Mouse (Mus musculus) liver, embryonic 18 days (tissue): ENCODE measurements around the gene Wdr61. TPM values are rescaled to one million over a fixed set of nuclear protein-coding genes. Genes with fewer than 3 reads are reported as not detected.

Source experiments
- polyA plus RNA-seq: library from polyadenylated mRNA; depleted of rRNA; stranded (reverse); fragments of >200 nt; gene quantifications from 2 replicates; pipeline ENCODE4 v1.2.3, GENCODE M21; 2012; rRNA removed

The Wdr61 gene
- 43.4 and 45.3 TPM in 2 replicates for polyA plus RNA-seq

DNA sequence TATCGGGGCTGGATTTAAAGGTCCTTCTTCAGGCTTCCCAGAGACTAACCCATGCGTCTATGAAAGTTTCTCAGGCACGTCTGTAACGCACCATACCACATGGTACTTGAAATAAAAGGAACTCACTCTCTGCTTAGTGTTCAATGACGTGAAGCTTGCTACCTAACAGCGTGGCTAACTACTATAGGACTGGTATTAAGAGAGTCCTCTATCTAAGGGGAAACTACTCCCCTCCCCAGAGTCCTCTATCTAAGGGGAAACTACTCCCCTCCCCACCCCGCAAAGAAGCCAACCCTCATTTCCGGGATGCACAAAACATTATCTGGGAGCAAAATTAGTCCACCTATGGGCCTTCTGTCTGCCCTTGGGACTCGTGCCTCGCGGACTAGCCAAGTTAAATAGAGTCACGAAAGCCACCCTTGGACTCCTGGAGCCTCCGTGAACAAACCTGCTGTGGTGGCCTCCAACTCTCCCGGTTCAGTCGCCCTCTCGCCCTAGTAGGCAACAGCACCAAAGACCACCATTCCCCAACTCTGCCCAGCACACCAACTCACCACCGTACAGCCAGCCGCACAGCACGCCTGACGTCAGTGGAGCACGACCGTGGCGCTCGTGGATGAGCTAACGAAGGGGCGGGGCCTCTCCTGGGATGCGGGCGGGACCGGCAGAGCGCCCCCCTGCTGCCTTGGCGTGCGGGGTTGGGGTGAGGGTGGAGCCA lies at the start of gene Wdr61:
TSS of gene Wdr61 (minus strand) at position 599 of the 718 bp plus-strand sequence.

DNA sequence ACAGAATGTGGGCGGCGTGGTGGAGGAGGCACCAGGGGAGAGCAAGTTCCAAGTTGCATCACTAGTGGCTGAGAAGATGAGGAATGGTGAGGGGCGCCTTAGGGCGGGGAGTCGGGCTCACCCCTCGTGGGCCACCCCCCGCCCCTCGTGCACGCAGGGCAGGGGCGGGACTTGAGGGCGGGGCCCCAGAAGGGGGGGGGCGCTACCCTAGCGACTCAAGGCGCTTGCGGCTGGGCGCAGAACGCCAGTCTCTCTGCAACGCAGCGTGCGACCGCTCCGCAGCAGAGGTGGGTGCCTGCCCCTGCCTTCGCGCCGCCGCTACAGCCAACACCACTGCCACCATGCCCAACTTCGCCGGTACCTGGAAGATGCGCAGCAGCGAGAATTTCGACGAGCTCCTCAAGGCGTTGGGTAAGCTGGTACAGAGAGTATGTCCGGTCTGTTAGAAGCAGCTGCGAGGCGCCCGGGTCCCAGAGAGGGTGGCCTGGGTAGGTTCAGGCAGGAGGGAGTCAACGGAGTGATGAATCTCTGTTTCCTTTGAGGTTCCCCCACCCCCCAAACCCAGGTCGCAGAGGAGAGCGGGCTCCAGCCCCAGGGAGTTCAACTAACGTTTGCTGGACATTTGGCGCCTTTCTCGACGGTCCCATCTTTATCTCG lies 30.4 kb upstream of the Wdr61 start, which contains the start of gene Crabp1:
TSS of gene Crabp1 (plus strand) at position 188 of the 657 bp plus-strand sequence.

DNA sequence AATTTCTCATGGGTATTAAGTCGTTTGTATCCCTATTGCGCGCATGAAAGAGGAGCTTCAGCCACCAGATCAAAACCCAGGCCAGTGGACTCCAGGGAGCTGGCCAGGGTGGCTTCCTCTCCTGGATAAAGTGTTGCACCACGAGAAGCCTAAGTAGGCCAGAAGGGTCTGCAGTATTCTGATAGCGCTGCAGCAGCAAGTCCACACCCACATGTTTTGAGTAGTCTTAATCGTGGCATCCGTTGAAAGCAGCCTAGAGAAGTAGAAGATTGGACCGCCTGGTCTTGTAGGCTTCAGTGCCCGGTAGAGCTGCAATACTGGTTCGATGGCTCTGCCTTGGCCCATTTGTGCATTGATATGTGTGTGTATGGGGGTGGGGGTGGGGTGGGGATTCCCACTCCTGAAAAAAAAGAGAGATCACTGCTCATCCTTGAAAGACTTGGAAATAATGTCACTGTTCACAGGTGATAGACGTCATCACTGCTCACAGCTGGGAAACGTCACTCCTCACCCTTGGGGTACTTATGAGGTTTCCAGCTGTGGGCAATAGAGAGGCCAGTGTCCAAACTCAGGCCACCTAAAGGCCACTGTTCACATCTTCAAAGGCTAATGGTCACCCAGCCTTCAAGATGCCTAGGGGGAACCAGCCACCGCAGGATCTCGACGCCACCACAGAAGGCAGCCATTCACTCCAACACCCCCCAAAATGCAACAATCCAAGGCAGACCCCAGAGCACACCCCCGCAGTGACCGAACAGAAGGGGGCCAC lies 35.8 kb downstream of the Wdr61 start, which contains the start of gene Dnaja4:
TSS of gene Dnaja4 (plus strand) at position 556 of the 769 bp plus-strand sequence.

Other genes with a start within 250 kb of the Wdr61 start
- gene Dmxl2, start 232.9 kb downstream of the Wdr61 start, polyA plus RNA-seq: 4.6 and 5.2 TPM in 2 replicates
- not detected in 2 replicates for gene Sh2d7, start 195.5 kb downstream of the Wdr61 start, polyA plus RNA-seq
- 1.1 and 1.4 TPM in 2 replicates for gene Cib2, start 174.3 kb downstream of the Wdr61 start, polyA plus RNA-seq
- gene Idh3a, start 148.2 kb downstream of the Wdr61 start, polyA plus RNA-seq: 31.5 and 34.1 TPM in 2 replicates
- 0.05 and 0.08 TPM in 2 replicates for gene Acsbg1, start 72.6 kb downstream of the Wdr61 start, polyA plus RNA-seq
- 6.9 and 7.9 TPM in 2 replicates for gene Dnaja4, start 35.6 kb downstream of the Wdr61 start, polyA plus RNA-seq
- gene Crabp1, start 30.2 kb upstream of the Wdr61 start, polyA plus RNA-seq: 0.04 TPM in 1 of 2 replicates, not detected in the other
- 10.4 and 11.2 TPM in 2 replicates for gene Ireb2, start 129.3 kb upstream of the Wdr61 start, polyA plus RNA-seq
- 4.0 and 4.1 TPM in 2 replicates for gene Hykk, start 182.8 kb upstream of the Wdr61 start, polyA plus RNA-seq
- 84.9 and 90.5 TPM in 2 replicates for gene Psma4, start 216.3 kb upstream of the Wdr61 start, polyA plus RNA-seq
- gene AY074887, start 216.5 kb upstream of the Wdr61 start, polyA plus RNA-seq: not detected in 2 replicates
- 0.01 and 0.02 TPM in 2 replicates for gene Chrna5, start 246.4 kb upstream of the Wdr61 start, polyA plus RNA-seq